Mouse (Mus musculus): ENCODE measurements around the gene Gm6685.
"Not testable (repeated sequence)": the region's sequence is repeated elsewhere in the genome, so short reads cannot be mapped to it uniquely, and the experiment has no call there.

DNA sequence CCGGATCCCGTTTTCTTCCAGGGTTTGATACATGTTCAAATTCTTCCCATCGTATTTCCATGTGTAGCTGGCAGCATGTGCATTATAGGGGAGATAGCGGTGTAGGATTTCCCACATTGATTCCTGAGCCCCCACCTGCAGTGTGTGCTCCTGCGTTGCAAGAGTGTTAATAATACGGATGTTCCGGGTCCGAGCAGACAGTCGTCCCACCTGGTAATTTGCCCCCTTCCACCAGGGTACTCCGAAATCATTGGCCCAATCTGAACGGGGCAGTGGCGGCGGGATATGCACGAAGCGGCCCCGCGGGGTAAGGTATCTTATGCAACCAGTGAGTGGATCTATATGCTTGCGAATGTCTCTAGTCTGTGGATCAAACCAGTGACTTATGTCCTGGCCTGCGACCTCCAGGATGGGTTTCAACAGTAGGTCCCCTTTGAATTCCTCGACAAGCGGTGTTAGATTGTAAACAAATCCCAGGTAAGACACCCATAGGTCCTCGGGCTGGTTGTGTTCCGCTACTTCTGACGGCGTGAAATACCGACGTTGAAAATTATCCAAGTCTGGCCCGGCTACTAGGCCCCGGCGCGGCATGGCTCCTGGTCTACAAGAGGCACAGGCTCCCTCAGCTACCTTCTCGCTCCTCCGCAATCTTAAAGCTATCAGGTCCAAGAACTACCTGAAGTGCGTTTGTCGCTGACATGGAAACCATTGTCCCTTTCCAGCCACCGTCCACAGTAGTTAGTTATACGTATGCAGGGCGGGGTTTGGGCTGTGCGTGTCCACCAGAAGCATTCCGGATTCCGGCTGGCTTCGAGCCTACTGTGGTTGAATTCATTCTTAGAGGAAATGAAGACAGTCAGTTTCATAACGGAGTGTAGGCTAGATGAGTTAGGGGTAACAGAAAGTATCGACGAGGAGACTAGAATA is at the start of gene Gm6685:
- not testable (repeated sequence) for TF ChIP-seq CTCF (conservative IDR thresholded peaks at IDR 0.05 in 1 of 2, IDR thresholded peaks at IDR 0.05 in 1 of 2; ENCODE audit: low read depth in 2 of 2, low read length in 2 of 2); EP300 (IDR thresholded peaks at IDR 0.05; ENCODE audit: low read length); CHD1 (IDR thresholded peaks at IDR 0.05; ENCODE audit: low read depth, low read length)
